Mouse (Mus musculus): ENCODE results near the gene Gm15093.
"Not testable (repeated sequence)": the region's sequence is repeated elsewhere in the genome, so short reads cannot be mapped to it uniquely, and the experiment has no call there.

Gene Gm15093

DNA sequence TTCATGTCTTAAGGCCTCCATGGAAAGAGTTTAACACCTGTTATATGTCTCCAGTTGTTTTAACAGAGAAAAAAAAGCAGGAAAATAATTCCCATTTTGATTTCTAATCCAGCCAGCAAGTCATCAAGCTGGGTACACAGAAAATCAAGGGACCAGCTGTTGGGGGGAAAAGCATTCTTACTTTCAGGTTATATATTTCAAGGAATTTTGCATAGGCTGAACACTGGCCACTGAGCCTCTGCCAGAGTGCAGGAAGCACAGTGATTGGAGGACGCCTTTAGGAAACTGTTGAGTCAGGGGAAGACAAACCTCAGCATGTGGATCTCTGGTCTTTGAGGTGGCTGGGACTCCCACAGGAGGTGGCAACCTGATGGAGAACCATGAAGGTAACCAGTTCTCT, at the start of gene Gm15093:
TSS of gene Gm15093 (plus strand) at position 301 of the 400 bp plus-strand sequence.
- not testable (repeated sequence) for DNase-seq (ENCODE audit: low read depth, low spot score)

All from c-Kit-negative CD71-positive TER-119-positive erythroid progenitor cells, embryonic 14.5 days (primary cell).